Mouse (Mus musculus) liver, embryonic 15.5 days (tissue): ENCODE data around the gene Hcfc2. TPM values are rescaled to one million over a fixed set of nuclear protein-coding genes. Genes with fewer than 3 reads are reported as not detected.

Experiments
- polyA plus RNA-seq: library from polyadenylated mRNA; unstranded; fragments of >200 nt; fragmentation: Nextera tagmentation; extraction: Ambion mirVana; gene quantifications from 2 replicates; pipeline ENCODE4 v1.2.1, GENCODE M21; 2015

The Hcfc2 gene
- polyA plus RNA-seq, 1 experiment from 2014 or later = 12.9 TPM

Other genes starting within 250 kb of the Hcfc2 start
- gene Gm1553, start 203.5 kb upstream of the Hcfc2 start, polyA plus RNA-seq = not detected in 2 replicates
- gene 1190007I07Rik, start 72.9 kb upstream of the Hcfc2 start, polyA plus RNA-seq = 25.7 and 31.6 TPM in 2 replicates
- gene Tdg, start 66.3 kb upstream of the Hcfc2 start, polyA plus RNA-seq = 32.5 and 33.6 TPM in 2 replicates
- 0.55 and 0.63 TPM in 2 replicates for gene Glt8d2, start 5.5 kb upstream of the Hcfc2 start, polyA plus RNA-seq
- 33.1 and 33.2 TPM in 2 replicates for gene Nfyb, start 68.0 kb downstream of the Hcfc2 start, polyA plus RNA-seq
- gene Txnrd1, start 137.8 kb downstream of the Hcfc2 start, polyA plus RNA-seq = 48.0 and 49.0 TPM in 2 replicates
- 0.14 and 0.15 TPM in 2 replicates for gene Eid3, start 170.5 kb downstream of the Hcfc2 start, polyA plus RNA-seq